Mouse (Mus musculus) limb, embryonic 10.5 days (tissue): Measurements from ENCODE around the gene D630023F18Rik. TPM values are rescaled to one million over a fixed set of nuclear protein-coding genes. Genes with fewer than 3 reads are reported as not detected.
A peak's percentile ranks its signal among the peaks of the same experiment; 100 is the strongest.

Source experiments
- DNase-seq: peaks from one replicate; pipeline ENCODE4 v3.0.0-alpha.2; 2017; ENCODE audit warnings: low spot score
- H3K27ac ChIP-seq: fragments of 300-500 bp; sonication (generic); 2 replicates; pipeline ENCODE4 v1.5.1; 2016; ENCODE audit warnings: mild to moderate bottlenecking
- H3K27me3 ChIP-seq: fragments of 300-500 bp; sonication (generic); 2 replicates; pipeline ENCODE4 v1.6.1; 2016; ENCODE audit warnings: low read depth, mild to moderate bottlenecking; ENCODE audit not compliant: poor library complexity, severe bottlenecking
- H3K36me3 ChIP-seq: fragments of 300-500 bp; sonication (generic); 2 replicates; pipeline ENCODE4 v1.6.1; 2016; ENCODE audit warnings: mild to moderate bottlenecking, moderate library complexity
- H3K4me1 ChIP-seq: fragments of 300-500 bp; sonication (generic); 2 replicates; pipeline ENCODE4 v1.6.1; 2016
- H3K4me3 ChIP-seq: fragments of 300-500 bp; sonication (generic); 2 replicates; pipeline ENCODE4 v1.5.1; 2016; ENCODE audit warnings: mild to moderate bottlenecking, moderate library complexity
- H3K9me3 ChIP-seq: fragments of 300-500 bp; sonication (generic); replicated peaks from 2 replicates; pipeline ENCODE4 v1.6.1; 2016; ENCODE audit warnings: mild to moderate bottlenecking
- WGBS: fragments of 180-500 bp; shearing (Covaris S2); methylation state at CpG from one replicate; pipeline ENCODE4 v1.1.7; 2016; 5-methylcytosine and 5-hydroxymethylcytosine counted together
- polyA plus RNA-seq: library from polyadenylated mRNA; unstranded; fragments of >200 nt; fragmentation: Nextera tagmentation; extraction: Ambion mirVana; gene quantifications from 2 replicates; pipeline ENCODE4 v1.2.1, GENCODE M21; 2016

D630023F18Rik gene
- polyA plus RNA-seq, 1 experiment from 2014 or later, result 0.35 TPM

DNA sequence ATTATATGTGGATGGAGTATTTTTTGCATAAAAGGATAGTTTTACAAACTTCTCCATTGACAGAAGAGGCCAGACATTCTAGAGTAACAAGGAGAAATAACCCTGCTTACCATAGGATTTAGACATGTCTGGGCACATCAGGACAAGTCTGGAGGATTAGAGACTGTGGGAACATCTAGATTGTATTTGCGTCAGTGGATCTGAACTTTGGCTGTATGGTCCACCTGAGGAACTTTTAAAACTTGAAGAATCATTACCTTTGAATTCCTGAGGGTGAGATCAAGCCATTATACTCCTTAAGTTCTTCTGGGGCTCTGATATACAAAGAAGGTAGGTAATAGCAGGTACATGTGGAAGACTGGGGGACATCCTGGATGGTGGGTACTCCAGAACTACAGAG is 8.7 kb upstream of the D630023F18Rik start:
- Histone ChIP-seq H3K4me3 (no peak overlapping the region), H3K9me3 (no peaks in the 10 kb centered on the region), H3K27me3 (no peaks in the 10 kb centered on the region), H3K27ac (no peak overlapping the region), H3K36me3 (no peaks in the 10 kb centered on the region), H3K4me1 (no peaks in the 10 kb centered on the region)
- 97% methylated on average over 1 of the region's 1 CpGs for WGBS
- DNase-seq, result no peak

DNA sequence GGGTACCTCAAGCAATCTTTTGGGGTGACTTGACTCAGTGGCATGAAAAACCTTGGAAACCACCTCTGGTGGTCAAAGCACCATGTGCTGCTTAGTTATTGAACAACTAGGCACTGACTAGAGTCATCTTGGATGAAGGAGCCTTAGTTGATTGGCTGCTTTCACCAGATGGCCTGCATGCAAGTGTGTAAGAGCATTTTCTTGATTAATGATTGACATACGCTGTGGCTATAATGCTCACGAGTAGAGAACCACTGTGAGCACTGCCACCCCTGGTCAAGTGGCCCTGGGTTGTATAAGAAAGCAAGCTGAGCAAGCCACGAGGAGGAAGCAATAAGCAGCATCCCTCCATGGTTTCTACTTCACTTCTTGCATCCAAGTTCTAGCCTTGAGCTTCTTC is 7.2 kb upstream of the D630023F18Rik start:
- WGBS, result 83% methylated on average over 3 of the region's 3 CpGs
- Histone ChIP-seq H3K4me1 (no peaks in the 10 kb centered on the region), H3K4me3 (no peak overlapping the region), H3K9me3 (no peaks in the 10 kb centered on the region), H3K27me3 (no peaks in the 10 kb centered on the region), H3K27ac (no peak overlapping the region), H3K36me3 (no peaks in the 10 kb centered on the region)
- no peak for DNase-seq

DNA sequence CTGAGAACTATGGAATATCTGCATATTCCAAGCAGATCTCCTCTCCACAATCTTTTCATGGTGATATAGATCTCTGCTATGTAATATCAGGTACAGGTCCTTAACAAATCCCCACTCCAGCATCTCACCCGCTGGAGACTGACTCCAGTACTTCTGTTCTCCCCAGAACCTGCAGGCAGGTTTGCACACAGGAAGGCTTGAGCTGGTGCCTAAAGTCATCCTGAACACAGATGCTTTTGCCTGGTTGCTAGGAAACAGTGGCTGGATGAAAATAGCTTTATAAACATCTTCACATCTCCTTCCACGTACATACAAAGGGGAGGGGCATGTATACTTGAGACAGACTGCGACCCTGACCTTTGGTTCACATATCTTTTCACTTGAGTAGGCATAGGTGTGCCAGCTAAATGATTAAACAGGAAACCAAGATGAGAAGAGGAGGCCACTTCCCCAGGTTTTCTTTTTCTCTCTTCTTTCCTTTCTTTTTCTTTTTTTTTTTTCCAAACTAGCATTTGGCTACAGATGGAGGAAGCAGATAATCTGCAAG is 6.7 kb upstream of the D630023F18Rik start:
- H3K27me3 ChIP-seq, result no peaks in the 10 kb centered on the region
- WGBS, result 88% methylated on average over 3 of the region's 3 CpGs
- H3K27ac ChIP-seq, result no peak overlapping the region
- DNase-seq, result no peak
- H3K9me3 ChIP-seq, result no peaks in the 10 kb centered on the region
- H3K4me1 ChIP-seq, result no peaks in the 10 kb centered on the region
- no peaks in the 10 kb centered on the region for H3K36me3 ChIP-seq
- H3K4me3 ChIP-seq, result no peak overlapping the region

DNA sequence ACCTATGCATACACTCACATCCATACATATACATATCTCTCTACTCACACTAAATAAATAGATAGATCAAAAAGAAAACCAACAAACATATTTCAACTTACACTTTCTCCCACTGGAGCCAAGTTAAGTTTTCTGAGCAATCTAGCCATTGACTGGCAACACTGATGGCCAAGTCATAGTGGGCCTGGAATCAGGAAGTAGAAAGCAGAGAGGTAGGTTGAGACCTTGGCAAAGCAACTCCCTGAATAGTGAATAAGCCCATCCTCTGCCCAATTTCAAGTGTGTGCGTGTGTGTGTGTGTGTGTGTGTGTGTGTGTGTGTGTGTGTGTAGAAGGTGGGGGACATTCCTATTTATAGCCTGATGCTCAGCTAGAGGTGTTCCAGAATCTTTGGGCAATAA is 3.6 kb downstream of the D630023F18Rik start, which contains the start of gene Gm28845:
TSS of gene Gm28845 (minus strand) at position 121 of the 400 bp plus-strand sequence.
- H3K4me3 ChIP-seq, result no peak within 1 kb of the TSS
- H3K36me3 ChIP-seq, result no peaks in the 10 kb centered on the region
- WGBS, result 74% methylated on average over 1 of the region's 1 CpGs
- H3K4me1 ChIP-seq, result 0 out of 2 replicates have a peak, but pooled peaks cover 2% of the 10 kb centered on the region
- no peaks in the 10 kb centered on the region for H3K9me3 ChIP-seq
- no peak for DNase-seq
- H3K27me3 ChIP-seq, result no peaks in the 10 kb centered on the region
- no peak within 1 kb of the TSS for H3K27ac ChIP-seq

DNA sequence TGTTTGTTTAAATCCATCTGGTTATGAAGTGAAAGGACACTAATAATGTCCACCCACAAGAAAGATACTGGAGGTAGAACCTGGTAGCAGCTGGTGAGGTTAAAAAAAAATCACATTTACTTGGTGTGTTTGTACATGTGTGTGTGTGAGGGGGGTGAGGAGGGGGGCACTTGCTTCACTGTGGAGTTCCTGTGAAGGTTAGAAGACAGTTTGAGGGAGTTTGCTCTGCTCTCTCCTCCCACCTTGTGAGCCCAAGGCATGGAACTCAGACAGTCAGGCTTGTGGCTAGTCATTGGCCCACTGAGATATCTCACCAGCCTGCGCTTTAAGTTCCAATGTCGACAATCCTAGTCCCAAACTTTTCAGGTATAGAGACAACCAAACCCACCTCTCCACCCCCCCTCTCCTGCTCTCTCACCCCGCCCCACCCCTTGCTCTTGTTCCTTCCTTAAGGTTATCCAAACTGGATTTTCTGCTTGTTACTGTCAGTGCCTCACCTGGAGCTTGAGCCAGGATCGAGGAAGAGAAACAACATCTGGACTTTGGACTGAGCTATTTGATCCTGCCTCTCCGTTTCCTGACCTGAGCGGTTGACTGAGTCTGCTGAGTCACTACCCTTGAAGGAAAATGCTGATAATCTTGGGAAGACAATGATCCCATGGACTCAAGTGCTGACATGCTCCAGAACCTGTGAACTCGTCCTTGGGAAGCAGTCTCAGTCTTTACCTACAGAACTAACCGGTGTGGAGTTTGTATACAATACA is 4.7 kb downstream of the D630023F18Rik start:
- no peak overlapping the region for H3K27ac ChIP-seq
- no peak for DNase-seq
- no peaks in the 10 kb centered on the region for H3K27me3 ChIP-seq
- WGBS, result 72% methylated on average over 8 of the region's 8 CpGs
- H3K4me1 ChIP-seq, result 0 out of 2 replicates have a peak, but pooled peaks cover 2% of the 10 kb centered on the region
- H3K9me3 ChIP-seq, result no peaks in the 10 kb centered on the region
- H3K4me3 ChIP-seq, result no peak overlapping the region
- H3K36me3 ChIP-seq, result no peaks in the 10 kb centered on the region

DNA sequence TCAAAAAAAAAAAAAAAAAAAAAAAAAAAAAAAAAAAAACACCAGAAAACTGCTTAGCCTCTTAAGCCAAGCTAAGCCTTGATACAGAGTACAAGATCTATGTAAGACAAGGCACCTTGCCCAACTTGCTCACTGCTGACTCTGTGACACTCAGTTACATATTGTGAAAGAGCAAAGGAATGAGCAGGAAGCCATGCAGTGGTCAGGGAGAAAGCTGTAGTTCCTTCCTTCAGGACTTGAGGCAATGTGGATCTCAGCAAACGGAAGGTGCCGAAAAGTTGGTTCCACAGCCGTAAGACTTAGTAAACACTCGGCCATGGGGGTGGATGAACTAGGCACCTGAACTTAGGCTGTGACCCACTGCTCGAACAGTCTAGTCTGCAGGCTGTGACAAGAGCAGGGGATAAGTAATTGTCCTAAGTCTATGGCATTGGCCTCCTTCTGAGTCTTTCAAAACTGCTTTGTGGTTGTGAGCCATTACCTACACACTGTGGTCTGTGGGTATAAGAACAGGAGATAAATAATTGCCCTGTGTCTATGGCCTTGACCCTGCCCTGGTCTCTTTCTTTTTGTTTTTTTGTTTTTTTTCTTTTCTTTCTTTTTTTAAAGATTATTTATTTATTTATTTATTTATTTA is 9.4 kb downstream of the D630023F18Rik start:
- DNase-seq, result no peak
- 91% methylated on average over 5 of the region's 5 CpGs for WGBS
- H3K27ac ChIP-seq, result no peak overlapping the region
- no peaks in the 10 kb centered on the region for H3K36me3 ChIP-seq
- H3K27me3 ChIP-seq, result no peaks in the 10 kb centered on the region
- no peaks in the 10 kb centered on the region for H3K9me3 ChIP-seq
- H3K4me1 ChIP-seq, result 0 out of 2 replicates have a peak, but pooled peaks cover 4% of the 10 kb centered on the region
- no peak overlapping the region for H3K4me3 ChIP-seq

DNA sequence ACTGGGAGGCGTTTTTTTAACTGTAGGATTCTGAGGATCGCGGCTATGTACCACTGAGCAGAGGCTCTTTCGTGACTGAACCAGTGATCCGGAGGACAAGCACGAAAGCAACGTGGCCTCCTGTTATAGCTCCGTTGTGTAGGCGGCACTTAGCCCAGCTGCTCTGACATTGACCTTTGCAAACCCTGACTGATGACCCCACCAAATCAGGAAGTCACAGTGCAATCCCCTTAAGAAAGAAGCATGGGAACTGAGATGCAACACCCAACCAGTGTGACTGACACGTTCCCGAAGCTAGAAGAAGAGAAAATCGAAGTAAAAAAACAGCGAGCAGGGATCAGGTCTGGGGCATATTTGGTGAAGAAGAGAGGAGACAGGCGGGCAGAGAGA is 10.2 kb downstream of the D630023F18Rik start:
- H3K27me3 ChIP-seq, result no peaks in the 10 kb centered on the region
- DNase-seq, result no peak
- H3K36me3 ChIP-seq, result no peaks in the 10 kb centered on the region
- no peak overlapping the region for H3K4me3 ChIP-seq
- 0 out of 2 replicates have a peak, but pooled peaks cover 4% of the 10 kb centered on the region for H3K4me1 ChIP-seq
- no peaks in the 10 kb centered on the region for H3K9me3 ChIP-seq
- H3K27ac ChIP-seq, result no peak overlapping the region
- WGBS, result 61% methylated on average over 14 of the region's 14 CpGs

DNA sequence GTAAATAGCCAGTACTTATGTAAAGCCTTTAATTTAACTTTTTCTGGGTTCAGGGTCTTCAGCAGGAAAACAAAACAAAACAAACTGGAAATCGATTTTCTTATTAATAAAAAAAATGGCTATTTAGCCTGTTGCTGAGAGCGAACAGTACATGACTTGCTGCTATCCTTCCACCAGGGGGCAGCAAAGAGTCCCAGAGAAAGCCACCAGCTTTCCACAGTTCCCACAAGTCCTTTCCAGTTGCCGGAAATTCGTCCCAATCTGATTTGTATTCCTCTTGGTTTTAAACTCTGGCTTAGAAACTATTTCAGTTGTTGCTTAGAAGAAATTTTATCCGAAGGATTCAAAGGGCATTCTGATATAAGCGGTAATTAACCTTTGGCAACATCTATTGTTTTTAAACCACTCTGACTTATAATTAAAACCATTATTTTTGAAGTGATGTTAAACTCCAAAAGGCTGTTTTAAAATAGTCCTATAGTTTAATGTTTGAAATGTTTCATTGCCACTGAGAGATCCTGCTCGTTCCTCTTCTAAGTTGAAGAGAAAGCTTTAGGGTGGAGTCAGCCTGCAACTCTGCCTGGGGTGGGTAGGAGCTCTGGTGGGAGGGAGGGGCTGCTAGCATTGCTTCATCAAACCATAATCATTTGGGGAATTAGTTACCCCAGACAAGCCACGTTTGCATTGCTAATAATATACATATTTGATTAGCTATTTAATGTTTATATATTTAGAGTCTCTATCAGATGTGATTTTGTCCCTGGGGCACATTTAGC is 10.8 kb downstream of the D630023F18Rik start:
- DNase-seq, result peak; percentile 83
- Histone ChIP-seq H3K4me1 (0 out of 2 replicates have a peak, but pooled peaks cover 4% of the 10 kb centered on the region), H3K27me3 (no peaks in the 10 kb centered on the region), H3K36me3 (no peaks in the 10 kb centered on the region), H3K9me3 (no peaks in the 10 kb centered on the region), H3K4me3 (0 out of 2 replicates have a peak overlapping the region, but pooled peaks have one; percentile 19), H3K27ac (no peak overlapping the region)
- WGBS, result 14% methylated on average over 8 of the region's 8 CpGs

DNA sequence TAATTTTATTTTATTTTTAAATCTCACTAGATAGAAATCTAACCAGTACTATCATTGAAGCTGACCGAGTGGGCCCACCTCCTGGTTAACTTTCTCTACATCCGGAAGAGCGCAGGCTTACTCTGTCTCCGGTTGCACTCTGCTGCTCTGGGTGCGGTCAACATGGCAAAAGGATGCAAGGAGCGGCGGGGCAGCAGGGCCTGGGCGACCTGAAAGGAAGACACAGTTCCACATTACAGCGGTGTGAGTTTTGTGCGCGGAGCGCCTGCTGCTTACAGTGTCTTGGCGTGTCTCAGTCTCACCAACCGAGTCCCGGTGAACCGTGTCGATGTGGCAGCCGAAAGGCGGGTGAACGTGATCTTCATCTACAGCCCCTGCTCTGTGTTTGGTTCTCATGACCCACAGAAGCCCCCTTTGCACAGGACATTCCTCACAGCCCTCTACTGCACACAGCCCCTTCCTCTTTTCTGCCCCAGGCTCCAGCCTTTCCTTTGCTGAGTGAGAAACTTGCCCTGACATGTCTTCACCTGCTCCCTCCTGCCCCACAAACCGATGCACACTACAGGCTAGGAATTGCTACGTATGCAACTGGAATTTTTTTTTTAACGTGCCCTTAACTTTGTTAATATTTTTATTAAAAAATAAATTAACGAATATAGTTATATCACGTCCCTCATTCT is 13.1 kb downstream of the D630023F18Rik start:
- Histone ChIP-seq H3K36me3 (no peaks in the 10 kb centered on the region), H3K27ac (no peak overlapping the region), H3K9me3 (no peaks in the 10 kb centered on the region), H3K27me3 (no peaks in the 10 kb centered on the region), H3K4me1 (0 out of 2 replicates have a peak, but pooled peaks cover 4% of the 10 kb centered on the region), H3K4me3 (no peak overlapping the region)
- WGBS, result 74% methylated on average over 25 of the region's 25 CpGs
- DNase-seq, result no peak

DNA sequence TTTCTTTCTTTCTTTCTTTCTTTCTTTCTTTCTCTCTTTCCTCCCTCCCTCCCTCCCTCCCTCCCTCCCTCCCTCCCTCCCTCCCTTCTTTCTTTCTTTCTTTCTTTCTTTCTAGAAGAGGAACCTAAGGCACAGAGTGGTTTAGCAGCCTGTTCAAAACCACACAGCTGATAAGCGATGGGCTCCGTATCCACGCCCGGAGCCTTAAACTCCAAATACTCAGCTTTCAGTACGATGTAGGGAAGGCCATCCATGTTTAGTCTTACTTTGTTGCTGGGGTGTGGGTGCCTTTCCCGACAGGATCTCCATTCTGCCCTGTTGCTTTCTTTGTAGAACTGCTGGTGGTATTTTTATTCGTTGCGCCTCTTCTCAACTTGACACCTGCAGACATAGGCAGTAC is 13.8 kb downstream of the D630023F18Rik start:
- H3K4me3 ChIP-seq, result no peak overlapping the region
- DNase-seq, result no peak
- no peaks in the 10 kb centered on the region for H3K27me3 ChIP-seq
- WGBS, result 88% methylated on average over 8 of the region's 8 CpGs
- H3K27ac ChIP-seq, result no peak overlapping the region
- no peaks in the 10 kb centered on the region for H3K36me3 ChIP-seq
- no peaks in the 10 kb centered on the region for H3K9me3 ChIP-seq
- 0 out of 2 replicates have a peak, but pooled peaks cover 4% of the 10 kb centered on the region for H3K4me1 ChIP-seq

DNA sequence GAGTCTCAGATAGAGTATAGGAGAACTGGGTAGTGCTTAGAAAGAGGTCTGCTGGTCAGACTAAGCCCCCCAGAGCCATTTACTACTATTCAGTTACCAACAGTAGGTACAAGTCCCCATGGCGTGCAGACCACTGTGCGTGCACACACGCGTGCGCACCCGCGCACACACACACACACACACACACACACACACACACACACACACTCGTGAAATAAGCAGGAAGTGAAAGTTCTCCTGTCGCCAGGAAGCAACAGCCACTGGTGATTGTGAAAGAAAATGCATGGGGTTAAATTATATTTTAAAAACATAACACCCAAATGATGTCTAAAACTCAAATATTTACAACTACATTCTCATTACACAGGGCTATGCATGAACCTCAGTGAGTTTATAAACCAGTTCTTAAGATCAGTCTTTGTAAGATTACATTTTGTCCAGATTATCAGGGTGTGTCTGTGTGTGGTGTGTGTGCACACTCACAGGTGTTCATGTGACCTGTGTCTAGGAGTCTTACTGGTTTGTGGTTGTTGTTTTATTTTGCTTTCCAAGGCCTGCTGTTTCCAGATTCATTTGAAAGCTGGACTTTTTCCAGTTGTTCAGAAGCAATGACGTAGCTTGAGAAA is 15.2 kb downstream of the D630023F18Rik start:
- H3K27me3 ChIP-seq, result no peaks in the 10 kb centered on the region
- WGBS, result 95% methylated on average over 10 of the region's 10 CpGs
- DNase-seq, result no peak
- H3K9me3 ChIP-seq, result no peaks in the 10 kb centered on the region
- 0 out of 2 replicates have a peak, but pooled peaks cover 2% of the 10 kb centered on the region for H3K4me1 ChIP-seq
- no peak overlapping the region for H3K4me3 ChIP-seq
- H3K36me3 ChIP-seq, result no peaks in the 10 kb centered on the region
- H3K27ac ChIP-seq, result no peak overlapping the region

DNA sequence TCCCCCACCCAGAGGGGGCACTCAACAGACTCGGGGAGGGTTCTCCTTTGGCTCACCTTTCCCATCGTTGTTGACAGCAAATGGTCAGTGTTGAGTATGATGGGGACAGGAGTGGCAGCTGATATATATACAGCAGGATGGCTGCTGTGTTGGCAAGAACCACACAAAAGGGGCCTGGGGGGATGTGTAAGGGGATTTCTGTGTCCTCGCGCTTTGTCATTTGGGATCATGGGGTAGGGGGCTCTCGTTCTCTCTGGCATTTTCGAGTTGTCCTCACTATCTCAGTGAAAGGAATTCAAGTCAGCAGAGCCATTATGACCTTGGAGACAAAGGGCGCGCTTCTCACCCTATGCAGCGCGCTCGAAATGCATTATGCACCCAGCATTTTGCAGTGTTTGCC is 19.7 kb downstream of the D630023F18Rik start, which contains the start of gene Cryga:
TSS of gene Cryga (minus strand) at position 101 of the 400 bp plus-strand sequence.
- DNase-seq, result no peak
- H3K4me3 ChIP-seq, result no peak within 1 kb of the TSS
- H3K27me3 ChIP-seq, result no peaks in the 10 kb centered on the region
- no peaks in the 10 kb centered on the region for H3K4me1 ChIP-seq
- no peaks in the 10 kb centered on the region for H3K36me3 ChIP-seq
- no peak within 1 kb of the TSS for H3K27ac ChIP-seq
- WGBS, result 91% methylated on average over 11 of the region's 11 CpGs
- H3K9me3 ChIP-seq, result no peaks in the 10 kb centered on the region
